Mouse (Mus musculus) liver, embryonic 16.5 days (tissue): ENCODE results near the gene Rasgrp4. TPM values are rescaled to one million over a fixed set of nuclear protein-coding genes. Genes with fewer than 3 reads are reported as not detected.
A peak's percentile ranks its signal among the peaks of the same experiment; 100 is the strongest.

Source experiments
- ATAC-seq: fragments of 200-750 bp; cut with Nextera tagmentation; 2 replicates; pipeline ENCODE4 v1.8.0; 2017; ENCODE audit warnings: low read depth, mild to moderate bottlenecking, moderate number of reproducible peaks, moderate library complexity
- H3K27ac ChIP-seq: fragments of 300-500 bp; sonication (generic); 2 replicates; pipeline ENCODE4 v1.5.1; 2014; ENCODE audit warnings: mild to moderate bottlenecking, low read length
- H3K27me3 ChIP-seq: fragments of 300-500 bp; sonication (generic); 2 replicates; pipeline ENCODE4 v1.6.1; 2014; ENCODE audit warnings: low read depth, low read length, mixed read lengths; ENCODE audit not compliant: control insufficient read depth, insufficient read depth
- H3K36me3 ChIP-seq: fragments of 300-500 bp; sonication (generic); 2 replicates; pipeline ENCODE4 v1.6.1; 2014; ENCODE audit warnings: mild to moderate bottlenecking; ENCODE audit not compliant: control insufficient read depth, insufficient read depth
- H3K4me1 ChIP-seq: fragments of 300-500 bp; sonication (generic); 2 replicates; pipeline ENCODE4 v1.6.1; 2014; ENCODE audit warnings: low read depth, low read length, mixed read lengths; ENCODE audit not compliant: control insufficient read depth
- H3K4me2 ChIP-seq: fragments of 300-500 bp; sonication (generic); 2 replicates; pipeline ENCODE4 v1.6.1; 2014; ENCODE audit warnings: low read depth, low read length, mixed read lengths
- H3K4me3 ChIP-seq: fragments of 300-500 bp; sonication (generic); 2 replicates; pipeline ENCODE4 v1.5.1; 2014; ENCODE audit warnings: low read depth, mild to moderate bottlenecking, low read length
- H3K9ac ChIP-seq: fragments of 300-500 bp; sonication (generic); 2 replicates; pipeline ENCODE4 v1.6.1; 2014; ENCODE audit warnings: low read depth, low read length
- H3K9me3 ChIP-seq: fragments of 300-500 bp; sonication (generic); replicated peaks from 2 replicates; pipeline ENCODE4 v1.6.1; 2016; ENCODE audit warnings: low read length; ENCODE audit not compliant: control insufficient read depth
- WGBS: fragments of 180-500 bp; shearing (Covaris S2); extraction: QIAGEN DNeasy Blood & Tissue Kit; methylation state at CpG from one replicate; pipeline ENCODE4 v1.1.7; 2014; ENCODE audit not compliant: insufficient replicate concordance; 5-methylcytosine and 5-hydroxymethylcytosine counted together
- polyA plus RNA-seq: library from polyadenylated mRNA; unstranded; fragments of >200 nt; fragmentation: Nextera tagmentation; extraction: Ambion mirVana; gene quantifications from 2 replicates; pipeline ENCODE4 v1.2.1, GENCODE M21; 2015

Rasgrp4 gene
- polyA plus RNA-seq, 1 experiment from 2014 or later, result 1.2 TPM

DNA sequence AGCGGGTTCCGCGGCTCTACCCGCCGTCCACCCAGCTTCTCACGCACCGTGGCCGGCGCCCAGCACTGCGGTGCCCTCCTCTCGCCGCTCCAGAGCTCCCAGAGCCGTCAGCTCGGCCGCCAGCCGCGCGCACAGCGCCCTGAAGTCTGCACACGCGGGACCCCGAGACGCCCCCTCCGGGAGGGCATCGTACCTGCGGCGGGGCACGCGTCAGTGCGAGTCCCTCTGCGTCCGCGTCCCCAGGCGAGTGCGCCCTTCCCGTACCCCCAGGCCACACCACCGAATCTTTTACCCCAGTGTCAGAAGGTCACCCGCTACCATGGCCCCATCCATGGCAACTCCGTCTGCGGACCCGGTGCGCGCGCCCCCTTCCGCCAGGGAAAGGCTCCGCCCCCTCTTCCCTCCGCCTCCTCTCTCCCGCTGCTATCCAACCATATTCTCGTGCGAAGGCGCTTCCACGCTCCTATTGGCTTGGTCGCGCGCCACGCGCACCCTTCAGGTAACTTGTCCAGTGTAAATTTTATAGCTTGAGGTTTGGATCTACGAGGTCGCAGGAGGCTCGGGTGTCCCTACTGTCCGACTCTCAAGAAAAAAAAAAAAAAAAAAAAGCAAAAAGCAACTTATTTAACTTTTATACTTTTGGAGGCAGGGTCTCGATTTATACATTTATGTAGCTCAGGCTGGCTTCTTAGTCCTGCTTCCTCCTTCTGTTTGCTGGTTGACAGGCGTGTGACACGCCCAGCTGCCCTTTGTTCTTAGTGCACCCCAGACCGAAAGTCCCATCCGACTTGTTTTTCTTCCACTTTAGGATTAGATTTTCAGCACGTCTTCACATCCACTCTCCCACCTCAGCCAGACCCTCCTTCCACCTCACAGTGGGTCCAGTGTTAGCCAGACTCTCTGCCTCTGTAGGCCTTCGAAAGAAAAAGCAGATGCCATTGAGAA is 21.5 kb downstream of the Rasgrp4 start, which contains the start of gene Fam98c:
Gene Fam98c (minus strand): TSS at position 397 of the 945 bp plus-strand sequence.
- 2% methylated on average over 63 of the region's 68 CpGs for WGBS
- Histone ChIP-seq H3K9ac (peak within 1 kb of the TSS; percentile 76), H3K4me1 (peaks cover 9% of the 10 kb centered on the region), H3K27me3 (peaks cover 11% of the 10 kb centered on the region), H3K27ac (peak within 1 kb of the TSS; percentile 34), H3K4me3 (peak within 1 kb of the TSS; percentile 81), H3K9me3 (peaks cover 3% of the 10 kb centered on the region; the same call in 1 of the 2 replicates), H3K4me2 (peak within 1 kb of the TSS; percentile 97), H3K36me3 (peaks cover 3% of the 10 kb centered on the region; the same call in 1 of the 2 replicates)
- peak; percentile 77 for ATAC-seq

DNA sequence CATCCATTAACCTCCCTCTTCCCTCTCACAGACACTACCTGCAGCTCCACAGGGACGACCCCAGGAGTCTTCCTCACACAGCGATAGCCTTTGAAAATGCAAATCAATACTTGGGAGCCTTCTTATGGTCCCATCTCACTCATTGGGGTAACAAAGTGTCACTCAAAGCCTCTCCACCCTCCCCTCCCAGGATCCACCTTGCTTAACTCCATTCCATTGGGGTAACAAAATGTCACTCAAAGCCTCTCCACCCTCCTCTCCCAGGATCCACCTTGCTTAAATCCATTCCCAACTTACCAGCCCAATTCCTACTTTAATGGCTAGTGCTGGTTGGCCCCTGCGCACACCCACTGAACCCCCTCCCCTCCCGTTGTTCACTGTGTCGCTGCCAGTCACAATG is 23.6 kb downstream of the Rasgrp4 start:
- peaks cover 3% of the 10 kb centered on the region; the same call in 1 of the 2 replicates for H3K9me3 ChIP-seq
- H3K36me3 ChIP-seq, result peaks cover 3% of the 10 kb centered on the region; the same call in 1 of the 2 replicates
- H3K4me3 ChIP-seq, result no peak overlapping the region
- H3K4me1 ChIP-seq, result peaks cover 12% of the 10 kb centered on the region
- H3K4me2 ChIP-seq, result no peak overlapping the region
- no peak overlapping the region for H3K27ac ChIP-seq
- no peak for ATAC-seq
- WGBS, result 11% methylated on average over 5 of the region's 5 CpGs
- no peak overlapping the region for H3K9ac ChIP-seq
- peaks cover 11% of the 10 kb centered on the region for H3K27me3 ChIP-seq

DNA sequence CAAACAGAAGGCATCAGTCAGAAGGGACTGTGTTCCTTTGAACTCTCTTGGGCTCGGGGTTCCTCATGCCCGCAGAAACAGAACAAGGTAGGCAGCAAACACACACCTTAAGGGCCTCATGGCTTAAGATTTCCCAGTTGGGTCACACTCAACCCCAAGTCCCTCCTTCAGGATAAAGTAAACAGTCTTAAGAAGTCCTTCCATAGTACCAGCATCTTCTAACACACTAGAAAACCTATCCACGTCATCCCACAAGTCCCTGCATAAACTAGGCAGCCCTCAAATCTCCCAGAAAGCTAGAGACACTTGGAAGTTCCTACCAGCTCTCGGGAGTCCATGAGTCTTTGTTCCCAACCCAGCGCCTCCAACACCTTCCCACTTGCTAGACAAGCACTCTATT is 27.6 kb downstream of the Rasgrp4 start:
- Histone ChIP-seq H3K9ac (no peak overlapping the region), H3K9me3 (no peaks in the 10 kb centered on the region), H3K4me1 (peaks cover 3% of the 10 kb centered on the region; the same call in 1 of the 2 replicates), H3K27ac (no peak overlapping the region), H3K36me3 (no peaks in the 10 kb centered on the region), H3K4me3 (no peak overlapping the region), H3K4me2 (no peak overlapping the region), H3K27me3 (peaks cover 15% of the 10 kb centered on the region)
- 72% methylated on average over 5 of the region's 5 CpGs for WGBS
- no peak for ATAC-seq

DNA sequence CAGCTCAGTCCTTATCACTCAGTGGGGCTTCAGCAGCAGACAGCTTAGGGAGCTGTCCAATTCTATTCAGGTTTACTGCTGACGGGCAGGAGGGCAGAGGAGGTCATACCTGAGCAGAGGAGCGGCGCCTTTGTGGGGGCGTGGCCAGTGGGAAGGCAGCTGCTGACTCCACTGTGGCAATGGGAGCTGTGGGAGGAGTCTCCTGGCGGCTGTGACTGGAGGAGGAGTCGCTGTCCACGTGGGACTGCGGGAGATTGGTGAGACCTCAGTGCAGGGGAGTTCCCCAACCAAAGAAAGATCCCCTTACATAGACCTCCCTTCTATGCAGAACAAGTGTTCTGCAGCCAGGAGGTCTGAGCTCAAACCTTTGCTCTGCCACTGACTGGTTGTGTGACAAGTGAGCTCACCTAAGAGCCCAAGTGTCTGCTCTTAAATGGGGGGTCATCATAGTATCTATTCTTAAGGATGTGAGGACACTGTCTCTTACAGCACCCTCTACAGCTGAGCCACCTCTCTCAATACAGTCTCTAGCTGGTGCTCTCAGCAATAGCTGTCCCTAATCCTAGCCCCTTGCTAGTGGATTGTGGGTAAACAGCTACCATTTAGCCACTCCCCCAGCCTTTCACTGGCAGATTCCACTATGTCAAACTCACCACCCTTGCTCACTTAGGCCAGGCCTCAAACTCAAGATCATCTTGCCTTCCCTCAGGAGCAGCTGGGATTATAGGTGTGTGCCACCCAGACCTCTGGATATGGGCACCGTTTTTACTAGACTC is 28.3 kb downstream of the Rasgrp4 start:
- Histone ChIP-seq H3K4me1 (peaks cover 3% of the 10 kb centered on the region; the same call in 1 of the 2 replicates), H3K4me3 (no peak overlapping the region), H3K9me3 (no peaks in the 10 kb centered on the region), H3K27me3 (peaks cover 20% of the 10 kb centered on the region), H3K27ac (no peak overlapping the region), H3K4me2 (no peak overlapping the region), H3K9ac (no peak overlapping the region), H3K36me3 (no peaks in the 10 kb centered on the region)
- peak; percentile 75 for ATAC-seq
- WGBS, result 16% methylated on average over 9 of the region's 9 CpGs

DNA sequence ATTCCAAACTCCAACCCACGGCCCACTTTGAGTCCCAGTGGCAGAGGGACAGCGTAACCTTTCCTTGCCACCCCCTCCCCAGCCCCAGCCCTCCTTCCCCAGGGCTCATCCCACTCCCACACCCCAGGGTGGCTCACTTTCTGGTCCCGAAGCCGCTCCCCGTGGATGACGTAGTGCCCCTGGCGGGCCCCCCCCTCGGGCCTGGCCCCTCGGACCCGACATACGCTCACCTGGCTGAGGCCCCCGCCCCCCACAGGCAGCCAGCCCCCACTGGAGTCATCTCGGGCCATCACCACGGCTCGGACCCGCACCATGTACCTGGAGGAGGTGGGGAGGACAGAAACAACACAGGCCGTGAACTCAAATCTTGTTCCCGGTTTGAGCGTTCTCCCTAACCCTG is 33.0 kb downstream of the Rasgrp4 start:
- H3K36me3 ChIP-seq, result no peaks in the 10 kb centered on the region
- H3K9me3 ChIP-seq, result no peaks in the 10 kb centered on the region
- peaks cover 56% of the 10 kb centered on the region for H3K27me3 ChIP-seq
- ATAC-seq, result no peak
- H3K4me1 ChIP-seq, result peaks cover 30% of the 10 kb centered on the region
- H3K4me3 ChIP-seq, result no peak overlapping the region
- no peak overlapping the region for H3K9ac ChIP-seq
- no peak overlapping the region for H3K4me2 ChIP-seq
- 44% methylated on average over 19 of the region's 19 CpGs for WGBS
- no peak overlapping the region for H3K27ac ChIP-seq

DNA sequence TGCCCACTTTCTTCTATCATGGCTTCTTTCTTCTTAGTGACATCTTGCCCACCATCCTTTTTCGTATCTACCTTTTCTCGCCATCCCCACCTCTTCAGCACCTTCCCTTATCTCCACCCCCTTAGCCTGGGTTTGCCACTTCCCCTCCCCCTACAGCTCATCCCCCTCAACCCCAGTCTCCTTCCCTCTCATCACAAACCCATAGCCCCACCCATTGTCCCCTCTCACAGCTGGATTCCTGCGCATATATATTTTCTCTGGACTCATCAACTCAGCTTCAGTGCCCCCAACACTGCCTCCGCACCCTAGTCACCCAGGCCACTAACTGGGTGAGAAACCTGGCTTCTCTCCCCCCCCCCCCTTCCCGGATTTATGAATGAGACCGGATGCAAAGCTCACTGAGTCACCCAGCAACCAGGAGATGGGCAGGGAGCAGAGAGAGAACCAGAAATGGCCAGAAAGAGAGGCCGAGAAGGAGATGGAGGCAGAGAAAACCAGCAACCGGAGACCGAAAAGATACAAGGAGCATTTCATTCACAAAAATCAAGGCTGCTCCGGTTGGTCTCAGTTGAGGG is 33.6 kb downstream of the Rasgrp4 start:
- Histone ChIP-seq H3K27me3 (peaks cover 61% of the 10 kb centered on the region), H3K9ac (no peak overlapping the region), H3K36me3 (no peaks in the 10 kb centered on the region), H3K4me2 (no peak overlapping the region), H3K9me3 (no peaks in the 10 kb centered on the region), H3K4me1 (peaks cover 28% of the 10 kb centered on the region), H3K27ac (no peak overlapping the region), H3K4me3 (no peak overlapping the region)
- no peak for ATAC-seq
- 16% methylated on average over 10 of the region's 10 CpGs for WGBS

DNA sequence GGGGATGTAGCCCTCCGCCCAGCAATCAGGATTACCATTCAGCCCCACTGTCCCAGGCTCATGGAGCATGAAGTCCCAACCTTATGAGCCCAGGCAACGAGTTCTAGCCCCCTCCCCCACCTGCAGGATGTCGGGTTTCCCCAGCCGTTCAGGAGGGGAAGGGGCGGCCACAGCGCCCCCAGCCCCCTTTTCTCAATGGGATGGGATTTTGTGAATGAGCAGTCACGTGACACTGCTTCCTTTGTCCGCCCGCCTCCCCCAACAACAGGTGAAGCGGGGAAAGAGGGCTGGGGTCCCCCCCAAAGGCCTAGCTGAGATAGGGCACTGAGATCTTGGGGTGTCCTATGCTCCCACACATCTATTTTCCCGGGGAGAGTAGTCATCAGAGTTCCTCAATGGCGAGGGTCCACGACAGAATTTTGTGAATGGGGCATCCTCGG is 34.2 kb downstream of the Rasgrp4 start:
- Histone ChIP-seq H3K4me1 (peaks cover 28% of the 10 kb centered on the region), H3K4me3 (peak overlapping the region; percentile 59), H3K9ac (no peak overlapping the region), H3K9me3 (no peaks in the 10 kb centered on the region), H3K27me3 (peaks cover 67% of the 10 kb centered on the region), H3K36me3 (peaks cover 3% of the 10 kb centered on the region; the same call in 1 of the 2 replicates), H3K4me2 (peak overlapping the region; percentile 76), H3K27ac (no peak overlapping the region)
- WGBS, result 1% methylated on average over 14 of the region's 14 CpGs
- ATAC-seq, result no peak

DNA sequence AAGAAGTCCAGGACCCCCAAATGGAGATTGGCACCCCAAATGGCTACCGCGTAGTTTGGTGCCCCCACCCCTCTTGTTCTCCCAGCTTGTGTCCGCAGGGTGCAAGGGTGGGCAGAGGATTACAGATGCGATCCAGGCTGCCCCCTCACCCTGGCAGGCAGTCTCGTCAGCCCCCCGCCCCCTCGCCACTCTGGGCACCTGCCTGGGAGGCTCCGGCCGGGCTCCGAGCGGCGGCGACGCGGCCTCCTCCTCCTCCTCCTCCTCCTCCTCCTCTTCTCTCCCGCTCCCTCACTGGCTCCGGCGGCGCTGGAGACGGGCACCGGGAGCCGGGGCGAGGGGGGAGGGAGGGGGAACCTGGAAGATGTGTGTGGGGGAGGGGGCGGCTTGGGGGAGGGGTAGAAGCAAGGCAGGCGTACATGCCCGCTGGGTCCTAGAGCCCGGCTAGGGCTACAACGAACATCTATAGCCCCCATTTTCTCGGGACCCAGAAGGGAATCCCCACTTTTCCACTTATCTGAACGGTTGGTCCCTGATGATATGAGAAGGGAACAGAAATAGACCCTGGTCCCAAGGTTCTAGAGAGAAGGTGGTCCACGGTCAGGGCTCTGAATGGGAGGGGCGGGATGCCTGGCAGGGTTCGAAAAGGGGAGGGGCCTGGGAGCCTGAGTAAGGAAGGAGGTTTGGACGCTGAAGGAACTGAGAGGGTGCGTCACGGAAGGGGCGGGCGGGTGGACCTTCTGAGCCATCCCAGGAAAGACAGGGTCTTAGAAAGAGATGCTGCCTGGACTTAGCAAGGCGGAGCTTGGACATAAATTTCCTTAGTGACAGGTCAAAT is 34.8 kb downstream of the Rasgrp4 start:
- Histone ChIP-seq H3K27ac (no peak overlapping the region), H3K36me3 (peaks cover 6% of the 10 kb centered on the region), H3K4me1 (peaks cover 28% of the 10 kb centered on the region), H3K9ac (no peak overlapping the region), H3K9me3 (no peaks in the 10 kb centered on the region), H3K27me3 (peaks cover 67% of the 10 kb centered on the region), H3K4me2 (peak overlapping the region; percentile 76), H3K4me3 (peak overlapping the region; percentile 59)
- peak; percentile 51 for ATAC-seq
- WGBS, result 0% methylated on average over 37 of the region's 39 CpGs
